Mouse (Mus musculus): ENCODE results near the gene Irf2bp1. TPM values are rescaled to one million over a fixed set of nuclear protein-coding genes. Genes with fewer than 3 reads are reported as not detected.
A peak's percentile ranks its signal among the peaks of the same experiment; 100 is the strongest.

The Irf2bp1 gene
- 26.6 and 27.4 TPM in 2 replicates for polyA plus RNA-seq (2014; fragmentation: Nextera tagmentation; extraction: Ambion mirVana)

- ATAC-seq (ENCODE audit: low read depth) (peak; percentile 79), DNase-seq (ENCODE audit: low spot score) (peak; percentile 98)
- H3K27me3 ChIP-seq (replicated peaks; ENCODE audit: control insufficient read depth, insufficient read depth, low read length), result no peaks in the 10 kb centered on the region
- 0% methylated on average over 48 of the region's 90 CpGs for WGBS
- H3K36me3 ChIP-seq (ENCODE audit: control insufficient read depth, insufficient read depth, low read length), result peaks cover 32% of the 10 kb centered on the region
- H3K9ac ChIP-seq (ENCODE audit: low read depth, low read length), result peak within 1 kb of the TSS; percentile 93
- H3K4me1 ChIP-seq (ENCODE audit: control insufficient read depth, insufficient read depth, low read length), result peaks cover 17% of the 10 kb centered on the region
- no peaks in the 10 kb centered on the region for H3K9me3 ChIP-seq (ENCODE audit: control insufficient read depth, low read length)
- peak within 1 kb of the TSS; percentile 90 for H3K4me3 ChIP-seq (ENCODE audit: low read depth, low read length)
- peak within 1 kb of the TSS; percentile 97 for H3K27ac ChIP-seq (replicated peaks; ENCODE audit: low read depth, low read length)
- peak within 1 kb of the TSS; percentile 93 for H3K4me2 ChIP-seq (ENCODE audit: low read depth, low read length)
These were observed at the start of gene Irf2bp1 for GRCm38 (mm10) chr7:19003902-19004630. TSS of gene Irf2bp1 (plus strand) at chr7:19004044.

DNA sequence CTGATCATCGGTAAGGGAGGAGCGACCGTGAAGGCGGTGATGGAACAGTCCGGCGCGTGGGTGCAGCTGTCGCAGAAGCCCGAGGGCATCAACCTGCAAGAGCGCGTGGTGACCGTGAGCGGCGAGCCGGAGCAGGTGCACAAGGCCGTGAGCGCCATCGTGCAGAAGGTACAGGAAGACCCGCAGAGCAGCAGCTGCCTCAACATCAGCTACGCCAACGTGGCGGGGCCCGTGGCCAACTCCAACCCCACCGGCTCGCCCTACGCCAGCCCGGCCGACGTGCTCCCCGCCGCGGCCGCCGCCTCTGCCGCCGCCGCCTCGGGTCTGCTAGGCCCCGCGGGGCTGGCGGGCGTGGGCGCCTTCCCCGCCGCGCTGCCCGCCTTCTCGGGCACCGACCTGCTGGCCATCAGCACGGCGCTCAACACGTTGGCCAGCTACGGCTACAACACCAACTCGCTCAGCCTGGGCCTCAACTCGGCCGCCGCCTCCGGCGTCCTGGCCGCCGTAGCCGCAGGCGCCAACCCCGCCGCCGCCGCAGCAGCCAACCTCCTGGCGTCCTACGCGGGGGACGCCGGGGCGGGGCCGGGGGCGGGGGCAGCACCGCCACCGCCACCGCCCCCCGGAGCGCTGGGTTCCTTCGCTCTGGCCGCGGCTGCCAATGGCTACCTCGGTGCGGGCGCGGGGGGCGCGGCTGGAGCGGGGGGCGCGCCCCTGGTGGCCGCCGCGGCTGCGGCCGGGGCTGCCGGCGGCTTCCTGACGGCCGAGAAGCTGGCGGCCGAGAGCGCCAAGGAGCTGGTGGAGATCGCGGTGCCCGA, 46.1 kb upstream of the Irf2bp1 start:
- DNase-seq (ENCODE audit: low spot score) (peak; percentile 57), ATAC-seq (ENCODE audit: low read depth) (peak; percentile 86)
- peaks cover 70% of the 10 kb centered on the region for H3K27me3 ChIP-seq (replicated peaks; ENCODE audit: control insufficient read depth, insufficient read depth, low read length)
- no peaks in the 10 kb centered on the region for H3K36me3 ChIP-seq (ENCODE audit: control insufficient read depth, insufficient read depth, low read length)
- H3K4me2 ChIP-seq (ENCODE audit: low read depth, low read length), result peak overlapping the region; percentile 97
- H3K9ac ChIP-seq (ENCODE audit: low read depth, low read length), result peak overlapping the region; percentile 69
- H3K4me3 ChIP-seq (ENCODE audit: low read depth, low read length), result peak overlapping the region; percentile 66
- 1% methylated on average over 21 of the region's 107 CpGs for WGBS
- H3K9me3 ChIP-seq (ENCODE audit: control insufficient read depth, low read length), result no peaks in the 10 kb centered on the region
- H3K27ac ChIP-seq (replicated peaks; ENCODE audit: low read depth, low read length), result no peak overlapping the region
- peaks cover 8% of the 10 kb centered on the region; the same call in 1 of the 2 replicates for H3K4me1 ChIP-seq (ENCODE audit: control insufficient read depth, insufficient read depth, low read length)

DNA sequence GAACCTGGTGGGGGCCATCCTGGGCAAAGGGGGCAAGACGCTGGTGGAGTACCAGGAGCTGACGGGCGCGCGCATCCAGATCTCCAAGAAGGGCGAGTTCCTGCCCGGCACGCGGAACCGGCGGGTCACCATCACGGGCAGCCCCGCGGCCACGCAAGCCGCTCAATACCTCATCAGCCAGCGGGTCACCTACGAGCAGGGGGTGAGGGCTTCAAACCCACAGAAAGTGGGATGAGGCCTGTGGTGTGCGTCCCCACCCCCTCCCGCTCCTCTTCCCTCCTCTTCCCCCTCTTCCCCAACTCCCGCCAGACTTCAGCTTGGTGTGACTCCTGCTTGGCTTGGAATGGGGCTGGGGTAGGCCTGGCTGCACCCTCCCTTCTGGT, 45.5 kb upstream of the Irf2bp1 start:
- Histone ChIP-seq H3K36me3 (ENCODE audit: control insufficient read depth, insufficient read depth, low read length) (no peaks in the 10 kb centered on the region), H3K4me1 (ENCODE audit: control insufficient read depth, insufficient read depth, low read length) (peaks cover 9% of the 10 kb centered on the region; the same call in 1 of the 2 replicates), H3K9me3 (ENCODE audit: control insufficient read depth, low read length) (no peaks in the 10 kb centered on the region), H3K4me2 (ENCODE audit: low read depth, low read length) (peak overlapping the region; percentile 97), H3K27ac (replicated peaks; ENCODE audit: low read depth, low read length) (no peak overlapping the region), H3K4me3 (ENCODE audit: low read depth, low read length) (peak overlapping the region; percentile 66), H3K9ac (ENCODE audit: low read depth, low read length) (peak overlapping the region; percentile 69), H3K27me3 (replicated peaks; ENCODE audit: control insufficient read depth, insufficient read depth, low read length) (peaks cover 76% of the 10 kb centered on the region)
- DNase-seq (ENCODE audit: low spot score) (no peak), ATAC-seq (ENCODE audit: low read depth) (no peak; the same call in 1 of the 2 replicates)
- under 1% methylated on average over 14 of the region's 21 CpGs for WGBS

- Histone ChIP-seq H3K4me1 (ENCODE audit: control insufficient read depth, insufficient read depth, low read length) (peaks cover 9% of the 10 kb centered on the region; the same call in 1 of the 2 replicates), H3K4me3 (ENCODE audit: low read depth, low read length) (no peak overlapping the region), H3K9ac (ENCODE audit: low read depth, low read length) (no peak overlapping the region), H3K27ac (replicated peaks; ENCODE audit: low read depth, low read length) (no peak overlapping the region), H3K36me3 (ENCODE audit: control insufficient read depth, insufficient read depth, low read length) (no peaks in the 10 kb centered on the region), H3K9me3 (ENCODE audit: control insufficient read depth, low read length) (no peaks in the 10 kb centered on the region), H3K27me3 (replicated peaks; ENCODE audit: control insufficient read depth, insufficient read depth, low read length) (peaks cover 86% of the 10 kb centered on the region), H3K4me2 (ENCODE audit: low read depth, low read length) (no peak overlapping the region)
- WGBS, result 51% methylated on average over 8 of the region's 8 CpGs
- DNase-seq (ENCODE audit: low spot score), result peak; percentile 20
- no peak for ATAC-seq (ENCODE audit: low read depth)
These were observed 44.4 kb upstream of the Irf2bp1 start for GRCm38 (mm10) chr7:18959446-18959845.

- H3K4me2 ChIP-seq (ENCODE audit: low read depth, low read length), result peak overlapping the region; percentile 15; the same call in 1 of the 2 replicates
- H3K4me3 ChIP-seq (ENCODE audit: low read depth, low read length), result peak overlapping the region; percentile 15
- H3K9ac ChIP-seq (ENCODE audit: low read depth, low read length), result 0 out of 2 replicates have a peak overlapping the region, but pooled peaks have one; percentile 2
- under 1% methylated on average over 17 of the region's 17 CpGs for WGBS
- peaks cover 88% of the 10 kb centered on the region for H3K27me3 ChIP-seq (replicated peaks; ENCODE audit: control insufficient read depth, insufficient read depth, low read length)
- no peak overlapping the region for H3K27ac ChIP-seq (replicated peaks; ENCODE audit: low read depth, low read length)
- ATAC-seq (ENCODE audit: low read depth) (no peak), DNase-seq (ENCODE audit: low spot score) (no peak)
- H3K36me3 ChIP-seq (ENCODE audit: control insufficient read depth, insufficient read depth, low read length), result no peaks in the 10 kb centered on the region
- no peaks in the 10 kb centered on the region for H3K9me3 ChIP-seq (ENCODE audit: control insufficient read depth, low read length)
- H3K4me1 ChIP-seq (ENCODE audit: control insufficient read depth, insufficient read depth, low read length), result peaks cover 9% of the 10 kb centered on the region; the same call in 1 of the 2 replicates
These were observed 41.6 kb upstream of the Irf2bp1 start for GRCm38 (mm10) chr7:18962171-18962792.

DNA sequence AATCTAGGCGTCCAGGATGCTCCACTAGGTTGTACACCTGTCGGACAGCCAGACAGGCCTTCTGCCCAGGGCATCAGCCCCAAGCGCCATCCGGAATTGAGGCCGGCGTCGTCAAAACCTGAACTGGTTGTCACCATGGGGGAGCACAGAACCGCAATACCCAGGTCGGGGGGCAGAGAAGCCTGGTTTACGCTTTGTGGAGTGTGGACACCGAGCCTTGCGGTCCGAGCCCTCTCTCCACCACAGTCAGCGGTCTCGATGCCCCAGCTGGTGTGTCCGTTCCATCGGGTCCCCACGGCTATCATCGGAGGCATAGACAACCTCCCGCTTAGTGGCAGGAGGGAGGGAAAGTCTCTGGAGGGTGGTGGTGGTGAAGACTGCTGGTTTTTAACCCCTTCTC, 41.0 kb upstream of the Irf2bp1 start:
- H3K9ac ChIP-seq (ENCODE audit: low read depth, low read length), result no peak overlapping the region
- H3K27me3 ChIP-seq (replicated peaks; ENCODE audit: control insufficient read depth, insufficient read depth, low read length), result peaks cover 83% of the 10 kb centered on the region
- H3K4me2 ChIP-seq (ENCODE audit: low read depth, low read length), result peak overlapping the region; percentile 15; the same call in 1 of the 2 replicates
- H3K4me1 ChIP-seq (ENCODE audit: control insufficient read depth, insufficient read depth, low read length), result peaks cover 9% of the 10 kb centered on the region; the same call in 1 of the 2 replicates
- no peak for ATAC-seq (ENCODE audit: low read depth)
- H3K4me3 ChIP-seq (ENCODE audit: low read depth, low read length), result peak overlapping the region; percentile 15
- H3K36me3 ChIP-seq (ENCODE audit: control insufficient read depth, insufficient read depth, low read length), result no peaks in the 10 kb centered on the region
- WGBS, result under 1% methylated on average over 19 of the region's 20 CpGs
- H3K27ac ChIP-seq (replicated peaks; ENCODE audit: low read depth, low read length), result no peak overlapping the region
- no peak for DNase-seq (ENCODE audit: low spot score)
- no peaks in the 10 kb centered on the region for H3K9me3 ChIP-seq (ENCODE audit: control insufficient read depth, low read length)

GRCm38 (mm10) chr7:18963294-18963843, 40.5 kb upstream of the Irf2bp1 start:
- WGBS, result 1% methylated on average over 18 of the region's 19 CpGs
- Histone ChIP-seq H3K36me3 (ENCODE audit: control insufficient read depth, insufficient read depth, low read length) (no peaks in the 10 kb centered on the region), H3K9me3 (ENCODE audit: control insufficient read depth, low read length) (no peaks in the 10 kb centered on the region), H3K4me2 (ENCODE audit: low read depth, low read length) (no peak overlapping the region), H3K27me3 (replicated peaks; ENCODE audit: control insufficient read depth, insufficient read depth, low read length) (peaks cover 78% of the 10 kb centered on the region), H3K27ac (replicated peaks; ENCODE audit: low read depth, low read length) (no peak overlapping the region), H3K4me3 (ENCODE audit: low read depth, low read length) (no peak overlapping the region), H3K9ac (ENCODE audit: low read depth, low read length) (no peak overlapping the region), H3K4me1 (ENCODE audit: control insufficient read depth, insufficient read depth, low read length) (peaks cover 9% of the 10 kb centered on the region; the same call in 1 of the 2 replicates)
- ATAC-seq (ENCODE audit: low read depth) (no peak), DNase-seq (ENCODE audit: low spot score) (no peak)

DNA sequence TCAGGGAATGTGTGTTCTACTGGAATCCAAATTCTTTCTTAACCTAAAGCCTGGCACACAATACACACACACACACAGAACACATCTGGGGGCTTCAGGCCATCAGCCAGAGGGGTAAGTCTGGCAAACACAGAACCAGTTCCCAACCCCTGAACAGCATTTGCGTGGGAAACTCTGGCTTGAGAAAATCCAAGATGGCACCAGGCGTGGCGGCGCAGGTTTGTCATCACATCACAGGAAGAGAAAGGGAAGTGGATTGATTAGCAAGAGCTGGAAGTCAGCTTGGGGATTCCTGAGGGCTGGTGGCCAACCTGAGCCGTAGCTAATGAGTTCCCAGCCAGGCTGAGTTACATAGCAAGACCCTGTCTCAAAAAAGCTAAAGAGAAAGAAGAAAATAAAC, 38.5 kb upstream of the Irf2bp1 start:
- Histone ChIP-seq H3K27me3 (replicated peaks; ENCODE audit: control insufficient read depth, insufficient read depth, low read length) (peaks cover 58% of the 10 kb centered on the region), H3K4me1 (ENCODE audit: control insufficient read depth, insufficient read depth, low read length) (peaks cover 9% of the 10 kb centered on the region; the same call in 1 of the 2 replicates), H3K9ac (ENCODE audit: low read depth, low read length) (no peak overlapping the region), H3K27ac (replicated peaks; ENCODE audit: low read depth, low read length) (no peak overlapping the region), H3K4me3 (ENCODE audit: low read depth, low read length) (no peak overlapping the region), H3K36me3 (ENCODE audit: control insufficient read depth, insufficient read depth, low read length) (no peaks in the 10 kb centered on the region), H3K4me2 (ENCODE audit: low read depth, low read length) (no peak overlapping the region), H3K9me3 (ENCODE audit: control insufficient read depth, low read length) (no peaks in the 10 kb centered on the region)
- WGBS, result 81% methylated on average over 5 of the region's 5 CpGs
- DNase-seq (ENCODE audit: low spot score) (no peak), ATAC-seq (ENCODE audit: low read depth) (no peak)
